In the genomic region with DNA sequence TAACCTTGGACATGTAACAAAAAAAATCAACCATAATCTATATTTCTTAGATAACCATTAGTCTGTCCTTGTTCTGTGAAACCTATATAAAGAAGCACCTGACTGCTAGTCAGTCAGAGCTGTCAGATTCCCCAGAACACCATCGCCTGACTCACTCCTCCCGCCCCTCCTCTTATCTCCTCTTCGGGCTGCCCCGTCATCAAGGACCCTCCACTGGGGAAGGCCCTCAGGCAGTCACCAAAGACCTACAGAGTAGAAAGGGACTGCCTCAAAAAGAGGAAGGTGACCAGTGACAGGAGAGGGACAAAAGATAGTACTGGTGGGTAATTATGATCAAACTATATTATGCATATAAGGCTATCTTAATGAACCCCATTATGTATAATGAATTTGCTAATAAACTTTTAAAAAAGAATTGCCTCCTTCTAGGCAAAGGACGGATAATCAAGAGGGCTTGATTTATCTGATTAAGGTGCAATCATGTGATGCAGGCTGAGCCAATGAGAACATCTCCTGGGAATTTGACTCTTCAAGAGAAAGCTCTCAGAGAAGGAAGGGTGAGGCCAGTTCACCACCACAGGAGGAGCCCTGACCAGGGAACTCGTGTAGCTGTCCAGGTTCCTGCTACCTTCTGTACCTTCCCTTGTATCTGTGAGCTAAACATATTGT, we compare ENCODE assay signal across 24 mouse cellular contexts. TPM values are rescaled to one million over a fixed set of nuclear protein-coding genes. Genes with fewer than 3 reads are reported as not detected.
"Had no signal": no experiment of that assay in that cellular context is flagged by ENCODE, and none has a peak within 500 bp of the region (broad histone marks: within the 10 kb centered on the region; RNA-seq: fewer than 3 reads in every experiment).

No protein-coding gene starts in this region.

- H3K9me3 ChIP-seq: heart, embryonic 12.5 days; hindbrain, embryonic 13.5 days; hindbrain, embryonic 15.5 days; intestine, embryonic 15.5 days; limb, embryonic 13.5 days; limb, embryonic 15.5 days; liver, embryonic 12.5 days had no signal

- H3K4me3 ChIP-seq: heart, embryonic 12.5 days; hindbrain, embryonic 13.5 days; hindbrain, embryonic 15.5 days; intestine, embryonic 15.5 days; layer of hippocampus, adult 2 months; limb, embryonic 13.5 days; limb, embryonic 15.5 days; liver, embryonic 12.5 days had no signal

- DNase-seq: gastrocnemius, postnatal 14 days; gastrocnemius, postnatal 36 days; heart, adult 18-20 months; heart, postnatal 10 days; heart, postnatal 36 days; kidney, adult 18-20 months; kidney, adult 8-10 months; kidney, postnatal 10 days; kidney, postnatal 25 days; kidney, postnatal 4 days; layer of hippocampus, postnatal 36 days; left cerebral cortex, postnatal 4 days had no signal

- H3K27me3 ChIP-seq: hindbrain, embryonic 13.5 days; hindbrain, embryonic 15.5 days; intestine, embryonic 15.5 days; limb, embryonic 13.5 days; limb, embryonic 15.5 days; liver, embryonic 12.5 days had no signal

- H3K4me2 ChIP-seq: heart, embryonic 12.5 days; hindbrain, embryonic 13.5 days; hindbrain, embryonic 15.5 days; intestine, embryonic 15.5 days; limb, embryonic 13.5 days; limb, embryonic 15.5 days; liver, embryonic 12.5 days had no signal

- H3K36me3 ChIP-seq: heart, embryonic 12.5 days; hindbrain, embryonic 13.5 days; hindbrain, embryonic 15.5 days; intestine, embryonic 15.5 days; limb, embryonic 13.5 days; limb, embryonic 15.5 days; liver, embryonic 12.5 days had no signal

- H3K9ac ChIP-seq: heart, embryonic 12.5 days; hindbrain, embryonic 13.5 days; hindbrain, embryonic 15.5 days; intestine, embryonic 15.5 days; limb, embryonic 13.5 days; limb, embryonic 15.5 days; liver, embryonic 12.5 days; liver, embryonic 14.5 days had no signal

- ATAC-seq: inflammation-experienced regulatory T-cells, adult 6 months; intestine, embryonic 15.5 days; intestine, postnatal 0 days; liver, embryonic 12.5 days had no signal

- H3K27ac ChIP-seq: hindbrain, embryonic 13.5 days; hindbrain, embryonic 15.5 days; intestine, embryonic 15.5 days; layer of hippocampus, adult 2 months; limb, embryonic 13.5 days; limb, embryonic 15.5 days; liver, embryonic 12.5 days; liver, embryonic 14.5 days had no signal

- H3K4me1 ChIP-seq: hindbrain, embryonic 13.5 days; hindbrain, embryonic 15.5 days; limb, embryonic 13.5 days; liver, embryonic 12.5 days had no signal

RNA-seq across cellular contexts. Expression of gene Batf, which starts 40.4 kb away (rescaled TPM):
- total RNA-seq: gastrocnemius, adult 8-10 months; gastrocnemius, postnatal 36 days had no signal
